Mouse (Mus musculus): ENCODE measurements around the gene Gm20883. TPM values are rescaled to one million over a fixed set of nuclear protein-coding genes. Genes with fewer than 3 reads are reported as not detected.
"Not testable (repeated sequence)": the region's sequence is repeated elsewhere in the genome, so short reads cannot be mapped to it uniquely, and the experiment has no call there.

The Gm20883 gene
- not detected for total RNA-seq (2021)
- long read RNA-seq, experiment 1: 0 reads
- long read RNA-seq, experiment 2: 0 reads

DNA sequence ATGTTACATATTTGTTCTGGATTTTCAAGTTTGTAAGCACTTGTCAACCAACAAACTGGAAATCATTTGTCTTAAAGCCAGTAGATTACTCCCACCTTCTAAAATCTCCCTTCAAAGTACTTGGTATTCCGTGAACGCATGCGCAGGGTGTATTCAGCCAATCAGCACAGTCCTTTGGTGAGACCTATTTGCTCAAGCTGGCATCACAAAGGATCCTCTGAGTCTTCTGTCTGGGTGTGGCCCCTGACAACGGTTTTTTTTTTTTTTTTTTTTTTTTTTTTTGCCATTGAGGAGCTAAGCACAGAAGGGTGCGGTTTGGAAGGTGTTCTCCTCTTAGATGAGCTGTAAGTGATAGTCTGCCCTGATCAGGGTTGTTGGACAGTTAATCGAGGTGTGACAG, at the start of gene Gm20883:
Gm20883 (plus strand) TSS at position 301 of the 400 bp plus-strand sequence.
- not testable (repeated sequence) for DNase-seq
